Mouse (Mus musculus) forebrain, postnatal 0 days (tissue): ENCODE measurements at regions not wholly inside any gene's neighbourhood (a gene's known extent, or its start where the extent isn't known, plus 50 kb on each side); places are given as distances from the start of the nearest gene placed in this dataset.
A peak's percentile ranks its signal among the peaks of the same experiment; 100 is the strongest.

Experiments
- ATAC-seq: fragments of 200-750 bp; cut with Nextera tagmentation; 2 replicates; pipeline ENCODE4 v1.8.0; 2017; ENCODE audit warnings: mild to moderate bottlenecking, moderate library complexity
- DNase-seq: peaks from one replicate; pipeline ENCODE4 v3.0.0-alpha.2; 2015
- H3K27ac ChIP-seq: fragments of 300-500 bp; sonication (generic); 2 replicates; pipeline ENCODE4 v1.5.1; 2014; ENCODE audit warnings: low read depth, mild to moderate bottlenecking, antibody characterized with exemption, low read length, moderate library complexity, mixed read lengths
- H3K27me3 ChIP-seq: fragments of 300-500 bp; sonication (generic); 2 replicates; pipeline ENCODE4 v1.6.1; 2014; ENCODE audit warnings: mild to moderate bottlenecking, low read length, mixed read lengths; ENCODE audit not compliant: insufficient read depth
- H3K36me3 ChIP-seq: fragments of 300-500 bp; sonication (generic); 2 replicates; pipeline ENCODE4 v1.6.1; 2014; ENCODE audit warnings: mild to moderate bottlenecking, moderate library complexity; ENCODE audit not compliant: insufficient read depth
- H3K4me1 ChIP-seq: fragments of 300-500 bp; sonication (generic); 2 replicates; pipeline ENCODE4 v1.6.1; 2014; ENCODE audit warnings: antibody characterized with exemption; ENCODE audit not compliant: insufficient read depth
- H3K4me2 ChIP-seq: fragments of 300-500 bp; sonication (generic); 2 replicates; pipeline ENCODE4 v1.6.1; 2014; ENCODE audit warnings: low read depth, mild to moderate bottlenecking, moderate library complexity
- H3K4me3 ChIP-seq: fragments of 300-500 bp; sonication (generic); 2 replicates; pipeline ENCODE4 v1.5.1; 2014; ENCODE audit warnings: low read depth, low read length, mixed read lengths
- H3K9ac ChIP-seq: fragments of 300-500 bp; sonication (generic); 2 replicates; pipeline ENCODE4 v1.6.1; 2014; ENCODE audit warnings: mild to moderate bottlenecking
- H3K9me3 ChIP-seq: fragments of 300-500 bp; sonication (generic); 2 replicates; pipeline ENCODE4 v1.6.1; 2016; ENCODE audit warnings: low read length
- CTCF ChIP-seq: sonication (generic); IDR thresholded peaks from 2 replicates; pipeline ENCODE4 v1.5.1; 2016; ENCODE audit warnings: antibody characterized with exemption, control low read depth, low read depth
- WGBS: fragments of 180-500 bp; shearing (Covaris S2); extraction: QIAGEN DNeasy Blood & Tissue Kit; methylation state at CpG from one replicate; pipeline ENCODE4 v1.1.7; 2014; 5-methylcytosine and 5-hydroxymethylcytosine counted together

DNA sequence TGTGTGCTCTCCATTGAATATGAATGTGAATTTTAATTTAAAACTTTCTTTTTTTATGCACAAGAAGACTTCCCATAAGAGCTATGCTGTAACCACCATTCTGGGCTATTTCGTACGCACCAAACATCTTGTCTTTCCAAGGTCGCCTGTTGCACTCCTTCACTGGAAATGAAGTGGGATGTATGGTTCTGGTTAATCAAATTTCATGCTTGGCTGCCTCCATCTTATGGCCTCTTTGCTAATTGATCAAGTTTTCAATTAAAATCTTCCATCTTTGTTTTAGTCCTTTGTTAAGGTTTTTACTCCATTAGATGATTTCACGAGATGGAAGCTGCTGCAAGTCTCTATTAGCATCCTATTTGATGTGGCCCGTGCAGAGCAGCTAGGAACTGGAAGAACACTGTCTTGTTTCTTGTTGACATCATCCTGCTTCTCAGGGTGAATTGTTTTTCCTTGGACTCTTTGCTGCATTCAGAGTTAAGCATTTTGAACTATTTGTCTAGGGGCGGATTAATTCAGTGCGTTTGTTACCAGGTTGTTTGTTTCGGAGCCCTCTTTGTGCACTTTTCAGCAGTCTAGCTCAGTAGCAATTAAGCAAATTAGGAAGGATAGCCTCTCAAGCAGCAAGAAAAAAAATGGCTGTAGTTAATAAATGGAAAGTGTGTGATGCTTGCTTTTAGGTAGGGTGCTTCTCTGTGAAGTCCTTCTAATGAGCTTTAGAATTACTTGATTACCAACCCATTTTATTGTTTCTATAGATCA, 147.4 kb upstream of the Alcam start:
- H3K4me1 ChIP-seq: no peaks in the 10 kb centered on the region
- H3K9me3 ChIP-seq: no peaks in the 10 kb centered on the region
- H3K27ac ChIP-seq: no peak overlapping the region
- no peaks in the 10 kb centered on the region for H3K27me3 ChIP-seq
- no peak overlapping the region for H3K9ac ChIP-seq
- no peak for TF ChIP-seq CTCF
- 21% methylated on average over 8 of the region's 8 CpGs for WGBS
- DNase-seq: peak; percentile 4
- H3K4me3 ChIP-seq: no peak overlapping the region
- peak; percentile 36; the same call in 1 of the 2 replicates for ATAC-seq
- H3K4me2 ChIP-seq: no peak overlapping the region
- H3K36me3 ChIP-seq: no peaks in the 10 kb centered on the region

DNA sequence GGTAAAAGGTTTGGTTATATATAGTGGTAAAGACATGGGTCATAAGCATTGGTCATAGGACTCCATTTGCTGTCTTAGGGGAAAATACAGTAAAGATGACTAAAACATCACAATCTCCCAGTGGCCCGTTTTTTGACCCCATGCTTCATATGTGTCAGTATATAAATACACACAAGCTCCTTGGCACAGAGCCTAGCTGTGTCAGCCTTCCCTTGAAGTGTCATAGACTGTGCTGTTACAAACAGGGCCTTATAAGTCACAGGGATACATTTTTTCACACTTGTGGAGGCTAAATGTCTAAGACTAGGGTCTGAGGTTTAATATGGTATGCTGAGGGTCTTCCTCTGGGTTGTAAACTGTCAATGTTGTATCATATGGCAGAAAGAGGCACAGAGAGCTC, 144.4 kb upstream of the Alcam start:
- DNase-seq (no peak), ATAC-seq (no peak)
- WGBS: 78% methylated on average over 1 of the region's 1 CpGs
- Histone ChIP-seq H3K9ac (no peak overlapping the region), H3K4me1 (no peaks in the 10 kb centered on the region), H3K36me3 (no peaks in the 10 kb centered on the region), H3K4me2 (no peak overlapping the region), H3K4me3 (no peak overlapping the region), H3K27ac (no peak overlapping the region), H3K9me3 (no peaks in the 10 kb centered on the region), H3K27me3 (no peaks in the 10 kb centered on the region)
- TF ChIP-seq CTCF: no peak

DNA sequence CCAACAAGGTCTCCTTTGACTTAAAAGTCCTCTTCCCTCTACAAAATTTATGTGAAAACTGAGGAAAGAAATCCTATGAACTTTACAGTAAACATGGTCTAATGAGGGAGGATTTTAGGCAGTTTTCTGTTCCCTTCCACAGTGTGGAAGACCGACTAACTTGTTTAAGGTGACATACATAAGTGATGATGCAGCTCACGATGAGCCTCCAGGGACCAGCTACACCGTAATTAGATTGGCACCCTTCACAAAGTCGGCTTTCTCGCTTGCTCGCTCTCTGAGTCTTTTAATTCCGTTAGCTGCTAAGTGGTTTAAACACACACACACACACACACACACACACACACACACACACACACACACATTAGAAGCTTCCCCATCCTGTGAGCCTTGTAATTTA, 143.3 kb upstream of the Alcam start:
- DNase-seq (no peak), ATAC-seq (no peak)
- no peak overlapping the region for H3K27ac ChIP-seq
- no peaks in the 10 kb centered on the region for H3K27me3 ChIP-seq
- 53% methylated on average over 7 of the region's 7 CpGs for WGBS
- H3K36me3 ChIP-seq: no peaks in the 10 kb centered on the region
- no peaks in the 10 kb centered on the region for H3K9me3 ChIP-seq
- H3K9ac ChIP-seq: no peak overlapping the region
- no peak for TF ChIP-seq CTCF
- no peaks in the 10 kb centered on the region for H3K4me1 ChIP-seq
- no peak overlapping the region for H3K4me2 ChIP-seq
- H3K4me3 ChIP-seq: no peak overlapping the region

DNA sequence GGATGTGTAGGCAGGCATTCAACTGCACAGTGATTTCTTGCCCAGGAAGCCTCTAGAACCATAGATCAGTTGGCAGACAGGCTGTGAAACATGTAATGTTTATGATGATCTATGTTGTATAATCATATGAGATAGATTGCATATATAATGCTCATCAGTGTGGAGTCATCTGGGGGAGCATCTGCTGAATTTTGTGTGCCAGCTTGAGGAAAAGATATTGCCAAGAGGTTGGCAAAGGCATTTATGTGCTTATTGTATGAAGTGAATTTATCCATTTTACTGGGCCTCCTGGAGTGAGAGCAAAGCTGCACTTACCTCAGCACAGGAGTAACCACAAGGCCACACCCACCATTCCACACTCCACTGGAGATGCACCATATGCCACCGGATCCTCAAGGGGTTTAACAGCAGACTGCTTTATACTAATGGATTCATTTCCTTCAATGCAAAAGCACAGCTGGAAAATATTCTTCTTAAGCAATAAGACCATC, 134.5 kb upstream of the Alcam start:
- Histone ChIP-seq H3K27ac (no peak overlapping the region), H3K27me3 (no peaks in the 10 kb centered on the region), H3K4me3 (no peak overlapping the region), H3K4me1 (no peaks in the 10 kb centered on the region), H3K36me3 (no peaks in the 10 kb centered on the region), H3K9ac (no peak overlapping the region), H3K4me2 (no peak overlapping the region), H3K9me3 (no peaks in the 10 kb centered on the region)
- TF ChIP-seq CTCF: no peak
- WGBS: 45% methylated on average over 1 of the region's 1 CpGs
- DNase-seq (peak; percentile 81), ATAC-seq (peak; percentile 92)

DNA sequence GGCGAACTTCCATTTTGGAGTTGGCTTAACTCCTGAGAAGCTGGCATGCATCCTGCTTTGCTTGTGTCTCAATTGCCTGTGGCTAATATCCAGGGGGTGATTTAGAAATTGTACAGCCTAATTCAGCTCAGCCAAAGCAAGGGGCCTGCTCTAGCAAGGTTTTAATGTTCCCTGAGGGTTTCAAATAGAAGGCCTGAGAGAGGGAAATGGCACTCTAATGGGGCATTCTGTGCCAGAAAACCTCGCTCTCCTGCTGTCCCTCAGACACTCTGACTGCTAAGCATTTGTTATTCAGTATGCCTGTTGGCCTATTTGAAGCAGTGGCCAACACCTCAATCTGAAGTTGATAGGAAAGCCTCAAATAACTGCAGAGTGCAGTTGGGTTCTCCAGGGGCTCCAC, 115.2 kb upstream of the Alcam start:
- 36% methylated on average over 2 of the region's 2 CpGs for WGBS
- Histone ChIP-seq H3K36me3 (no peaks in the 10 kb centered on the region), H3K4me2 (no peak overlapping the region), H3K4me3 (no peak overlapping the region), H3K9me3 (no peaks in the 10 kb centered on the region), H3K9ac (no peak overlapping the region), H3K27me3 (no peaks in the 10 kb centered on the region), H3K4me1 (no peaks in the 10 kb centered on the region), H3K27ac (no peak overlapping the region)
- peak; percentile 39 for DNase-seq
- peak; percentile 69 for ATAC-seq
- no peak for TF ChIP-seq CTCF

DNA sequence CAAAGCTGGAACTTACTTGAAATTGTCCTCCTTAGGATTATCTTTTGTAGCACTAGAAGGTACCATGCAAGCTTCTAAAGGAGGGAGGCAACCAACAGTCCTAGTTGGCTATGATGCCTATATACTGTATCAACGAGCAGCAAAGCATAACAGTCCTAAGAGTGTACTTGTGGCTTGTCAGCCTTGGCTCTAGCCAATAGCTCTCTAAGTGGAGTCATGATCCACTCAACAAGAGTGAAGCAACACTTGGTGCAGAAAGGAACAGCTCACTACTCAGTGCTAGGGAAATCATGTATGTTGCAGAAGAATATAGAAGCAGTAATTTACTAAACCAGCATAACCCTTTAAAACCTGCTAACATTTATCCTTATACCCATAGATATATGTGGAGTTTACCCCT, 82.4 kb upstream of the Alcam start:
- TF ChIP-seq CTCF: no peak
- Histone ChIP-seq H3K4me2 (no peak overlapping the region), H3K27me3 (no peaks in the 10 kb centered on the region), H3K4me3 (no peak overlapping the region), H3K9ac (no peak overlapping the region), H3K9me3 (no peaks in the 10 kb centered on the region), H3K27ac (no peak overlapping the region), H3K36me3 (no peaks in the 10 kb centered on the region), H3K4me1 (no peaks in the 10 kb centered on the region)
- WGBS: 85% methylated on average over 1 of the region's 1 CpGs
- no peak for ATAC-seq
- DNase-seq: no peak

DNA sequence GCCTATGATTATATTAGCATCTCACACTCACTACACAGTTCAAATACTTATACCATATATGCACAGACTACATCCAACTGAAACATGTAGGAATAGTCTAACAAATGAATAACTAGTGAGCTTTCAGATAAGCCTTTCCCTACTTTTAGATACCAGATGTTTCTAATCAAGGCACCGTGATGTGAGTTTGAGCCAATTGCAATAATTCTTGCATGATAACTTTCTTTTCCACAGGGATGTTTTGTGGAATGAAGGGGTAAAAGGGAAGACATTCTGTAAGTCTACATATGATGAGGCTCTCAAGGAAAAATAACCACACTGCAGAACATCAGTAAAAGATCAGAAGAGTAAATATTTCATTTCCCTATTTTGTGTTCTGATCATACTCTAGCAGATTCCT, 80.7 kb upstream of the Alcam start:
- no peak for ATAC-seq

More for the DNA sequence above, 80.7 kb upstream of the Alcam start:
- Histone ChIP-seq H3K4me3 (no peak overlapping the region), H3K9ac (no peak overlapping the region), H3K4me1 (no peaks in the 10 kb centered on the region), H3K36me3 (no peaks in the 10 kb centered on the region), H3K27ac (no peak overlapping the region), H3K27me3 (no peaks in the 10 kb centered on the region), H3K9me3 (no peaks in the 10 kb centered on the region), H3K4me2 (no peak overlapping the region)
- TF ChIP-seq CTCF: no peak
- no peak for DNase-seq
- WGBS: 96% methylated on average over 1 of the region's 1 CpGs
